Mouse (Mus musculus): Measurements from ENCODE around the gene Mbd6.
"Not testable (repeated sequence)": the region's sequence is repeated elsewhere in the genome, so short reads cannot be mapped to it uniquely, and the experiment has no call there.

Mbd6 gene

GRCm38 (mm10) chr10:127313516-127313915 lies 24.7 kb upstream of the Mbd6 start:
- DNase-seq (ENCODE audit: low read depth, low spot score) = not testable (repeated sequence)

DNA sequence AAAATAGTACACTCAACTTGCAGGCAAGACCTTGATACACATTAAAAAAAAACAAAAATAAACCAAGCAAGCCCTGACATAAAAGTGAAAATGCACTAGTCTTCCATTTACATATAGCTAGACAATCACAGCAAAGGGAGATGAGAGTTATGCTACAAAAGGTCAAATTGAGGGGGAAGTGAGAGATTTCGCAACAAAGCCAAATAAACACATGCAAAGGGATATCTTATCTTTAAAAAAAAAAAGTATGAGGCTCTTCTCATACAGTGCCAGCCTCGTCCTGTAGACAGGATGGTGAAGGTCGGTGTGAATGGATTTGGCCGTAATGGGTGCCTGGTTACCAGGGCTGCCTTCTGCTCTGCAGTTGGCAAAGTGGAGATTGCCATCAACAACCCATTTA lies 24.0 kb upstream of the Mbd6 start:
- no peak for DNase-seq (ENCODE audit: low read depth, low spot score)

DNA sequence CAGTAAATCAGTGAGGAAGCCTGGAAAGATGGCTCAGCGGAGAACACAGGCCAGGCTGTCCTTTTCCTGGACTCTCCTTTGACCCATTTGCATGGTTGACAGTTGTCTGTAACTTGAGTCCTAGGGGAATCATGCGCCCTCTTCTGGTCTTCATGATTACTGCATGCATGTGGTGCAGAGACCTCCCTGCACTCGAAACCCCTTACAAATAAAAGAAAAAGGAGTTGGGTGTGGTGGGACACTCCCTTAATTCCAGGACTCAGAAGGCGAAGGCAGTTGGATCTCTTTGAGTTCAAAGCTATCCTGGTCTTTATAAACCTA lies 23.5 kb upstream of the Mbd6 start:
- DNase-seq (ENCODE audit: low read depth, low spot score) = peak; percentile 84

- peak; percentile 86 for DNase-seq (ENCODE audit: low read depth, low spot score)
Measured at GRCm38 (mm10) chr10:127311476-127312355, 22.9 kb upstream of the Mbd6 start, which contains the start of gene Mars. Mars (minus strand) TSS chr10:127311786.

DNA sequence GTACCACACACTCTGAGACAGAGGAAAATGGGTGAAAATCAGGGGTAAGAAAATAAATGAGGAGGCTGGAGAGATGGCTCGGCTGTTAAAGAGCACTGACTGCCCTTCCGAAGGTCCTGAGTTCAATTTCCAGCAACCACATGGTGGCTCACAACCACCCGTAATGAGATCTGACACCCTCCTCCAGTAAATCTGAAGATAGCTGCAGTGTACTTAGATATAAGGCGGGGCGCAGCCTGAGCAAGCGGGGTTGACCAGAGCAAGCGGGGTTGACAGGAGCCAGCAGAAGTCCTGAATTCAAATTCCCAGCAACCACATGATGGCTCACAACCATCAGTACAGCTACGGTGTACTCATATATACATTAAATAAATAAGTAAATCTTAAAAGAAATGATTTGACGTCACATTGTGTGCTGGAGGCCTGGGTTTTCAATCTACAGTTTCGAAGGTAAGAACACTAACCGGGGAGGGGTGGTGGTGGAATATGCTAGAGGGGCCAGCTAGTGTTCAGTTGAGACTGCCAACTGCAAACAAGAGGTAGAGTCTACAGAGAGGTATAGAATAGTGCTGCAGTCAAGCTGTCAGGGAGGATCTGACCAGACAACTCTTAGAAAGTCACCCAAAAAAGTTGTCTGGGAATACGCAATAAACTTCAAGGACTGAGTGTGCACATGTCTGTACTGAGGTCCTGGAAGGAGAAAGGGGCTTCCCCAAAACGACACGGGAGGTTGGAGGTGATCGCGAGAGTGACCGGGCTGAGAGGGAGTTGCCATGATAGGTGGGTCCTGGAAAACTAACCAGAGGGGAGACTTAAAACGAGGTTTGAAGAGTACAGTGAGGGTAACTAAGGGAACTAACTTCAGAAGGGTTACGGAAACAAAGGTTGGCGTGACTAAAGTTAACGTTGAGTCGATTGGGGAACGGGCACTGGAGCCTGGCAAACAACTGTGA lies 22.0 kb upstream of the Mbd6 start:
- DNase-seq (ENCODE audit: low read depth, low spot score) = no peak

DNA sequence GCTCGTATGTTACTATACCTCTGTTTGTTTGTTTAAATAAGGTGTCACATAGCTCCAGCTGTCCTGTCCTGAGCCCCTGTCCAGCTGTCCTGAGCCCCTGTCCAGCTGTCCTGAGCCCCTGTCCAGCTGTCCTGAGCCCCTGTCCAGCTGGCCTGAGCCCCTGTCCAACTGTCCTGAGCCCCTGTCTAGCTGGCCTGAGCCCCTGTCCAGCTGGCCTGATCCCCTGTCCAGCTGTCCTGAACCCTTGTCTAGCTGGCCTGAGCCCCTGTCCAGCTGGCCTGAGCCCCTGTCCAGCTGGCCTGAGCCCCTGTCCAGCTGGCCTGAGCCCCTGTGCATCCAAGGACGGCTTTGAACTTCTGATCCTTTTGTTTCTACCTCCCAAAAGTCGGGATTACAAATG lies 20.3 kb upstream of the Mbd6 start:
- DNase-seq (ENCODE audit: low read depth, low spot score) = not testable (repeated sequence)

DNA sequence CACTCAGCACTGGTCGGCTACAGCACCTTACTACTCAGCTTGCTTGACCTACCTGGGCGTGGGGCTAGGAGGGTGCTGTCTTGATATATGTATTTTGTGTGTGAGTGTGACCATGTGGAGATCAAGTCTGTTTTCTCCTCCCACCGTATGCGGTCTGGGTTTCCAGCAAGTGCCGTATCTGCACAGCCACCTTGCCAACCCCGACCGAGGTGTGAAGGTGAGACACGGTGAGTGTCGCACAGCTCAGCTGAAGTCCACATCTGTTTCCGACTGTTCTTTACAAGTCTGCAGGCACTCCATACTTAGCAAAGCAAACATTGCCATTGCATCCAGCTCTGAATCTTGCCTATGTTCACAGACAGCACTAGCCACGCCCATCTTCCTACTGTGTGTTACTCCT lies 14.3 kb upstream of the Mbd6 start:
- DNase-seq (ENCODE audit: low read depth, low spot score) = no peak

- DNase-seq (ENCODE audit: low read depth, low spot score) = no peak
Measured at GRCm38 (mm10) chr10:127300361-127300760, 11.5 kb upstream of the Mbd6 start.

DNA sequence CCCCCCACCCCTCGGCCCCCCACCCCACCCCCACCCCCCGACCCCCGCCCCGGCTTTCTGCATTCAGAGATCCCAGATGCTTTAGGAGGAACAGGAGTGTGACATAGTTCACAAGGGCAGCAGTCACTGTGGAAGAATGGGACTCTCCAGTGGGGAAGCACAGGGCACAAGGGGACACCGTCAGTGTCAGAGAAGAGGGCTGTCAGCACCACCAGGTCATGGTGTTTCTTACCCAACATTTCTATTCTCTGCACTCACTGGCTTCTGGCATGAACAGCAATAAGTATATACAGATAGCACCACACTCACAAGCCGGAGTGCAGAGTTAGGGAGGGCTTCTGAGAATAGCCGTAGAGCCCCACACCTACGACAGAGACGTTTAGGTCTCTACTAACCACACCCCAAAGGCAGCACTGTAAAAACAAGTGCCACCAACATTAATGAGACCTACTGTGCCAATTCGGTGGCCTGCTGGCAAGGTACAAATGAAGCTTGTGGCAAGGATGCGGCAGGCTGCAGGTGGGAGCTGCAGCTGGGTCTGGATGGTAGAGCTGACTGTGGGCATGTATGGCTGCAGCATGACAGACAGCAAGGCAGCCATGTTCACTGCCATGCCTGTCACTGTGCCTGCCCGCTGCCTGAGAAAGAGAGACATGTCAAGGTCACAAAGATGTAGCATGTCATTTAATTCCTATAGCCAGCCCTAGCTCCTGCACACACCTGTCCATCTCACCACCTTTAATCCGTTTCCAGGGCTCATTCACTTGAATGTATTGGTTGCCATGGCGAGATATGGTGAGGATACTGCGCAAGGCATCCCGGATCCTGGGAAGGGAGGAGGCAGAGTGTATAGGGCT lies 8.4 kb upstream of the Mbd6 start:
- DNase-seq (ENCODE audit: low read depth, low spot score) = no peak

- DNase-seq (ENCODE audit: low read depth, low spot score) = no peak
Measured at GRCm38 (mm10) chr10:127295986-127296794, 7.4 kb upstream of the Mbd6 start.

DNA sequence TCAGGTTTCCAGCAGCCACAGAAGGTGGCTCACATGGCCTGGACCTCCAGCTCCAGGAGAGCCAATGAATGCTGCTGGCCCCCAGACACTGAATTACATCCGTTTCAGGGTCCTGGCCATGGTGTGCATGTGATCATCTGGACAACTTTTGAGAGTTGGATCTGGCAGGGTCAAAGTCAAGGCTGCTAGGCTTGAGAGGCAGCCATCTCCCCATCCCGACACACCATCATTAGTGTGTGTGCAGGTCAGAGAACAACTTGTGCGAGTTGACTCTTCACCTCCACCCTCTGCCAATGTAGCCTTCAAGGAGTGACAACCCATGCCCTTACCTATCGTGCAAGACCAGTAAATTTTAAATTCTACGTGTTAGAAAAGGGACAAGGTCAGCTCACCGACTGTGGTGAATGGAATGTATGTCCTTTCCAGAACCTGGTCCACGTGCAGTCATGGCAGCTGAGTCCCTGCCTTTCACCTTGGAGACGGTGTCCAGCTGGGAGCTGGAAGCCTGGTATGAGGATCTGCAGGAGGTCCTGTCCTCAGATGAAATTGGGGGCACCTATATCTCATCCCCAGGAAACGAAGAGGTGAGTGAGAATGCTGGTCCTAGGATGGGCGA lies 6.2 kb upstream of the Mbd6 start:
- DNase-seq (ENCODE audit: low read depth, low spot score) = no peak

GRCm38 (mm10) chr10:127293590-127294113 lies 4.8 kb upstream of the Mbd6 start:
- DNase-seq (ENCODE audit: low read depth, low spot score) = no peak

- no peak for DNase-seq (ENCODE audit: low read depth, low spot score)
Measured at GRCm38 (mm10) chr10:127292987-127293538, 4.2 kb upstream of the Mbd6 start.

DNA sequence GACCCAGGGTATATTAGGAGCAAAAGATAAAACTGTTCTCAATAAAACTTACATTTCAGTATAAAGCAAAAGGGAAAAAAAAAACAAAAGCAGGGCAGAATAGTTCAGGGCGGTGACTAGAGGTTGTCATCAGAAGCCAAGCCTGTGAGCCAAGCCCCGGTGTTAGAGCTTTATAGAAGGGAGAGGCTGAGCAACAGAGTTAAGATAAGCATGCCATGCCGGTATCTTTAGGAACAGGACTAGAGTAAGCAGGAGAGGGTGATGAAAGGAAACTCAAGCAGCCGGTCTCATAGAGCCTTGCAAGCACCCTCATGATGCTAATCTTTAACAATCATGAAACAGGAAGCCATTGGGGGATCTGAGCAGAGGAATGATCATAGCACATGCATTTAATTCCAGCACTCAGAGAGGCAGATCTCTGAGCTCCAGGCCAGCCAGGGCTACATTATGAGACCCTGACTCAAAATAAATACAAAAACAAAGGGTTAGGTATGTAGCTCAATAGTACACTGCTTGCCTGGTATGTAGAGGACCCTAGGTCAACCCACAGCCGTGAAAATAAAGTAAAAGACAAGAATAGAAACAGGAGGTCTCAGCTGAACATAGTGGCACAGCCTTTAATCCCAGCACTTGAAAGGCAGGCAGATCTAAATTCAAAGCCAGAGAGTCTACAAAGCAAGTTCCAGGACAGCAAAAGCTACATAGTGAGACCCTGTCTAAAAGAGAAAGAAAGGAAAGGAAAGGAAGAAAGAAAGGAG lies 3.2 kb upstream of the Mbd6 start:
- DNase-seq (ENCODE audit: low read depth, low spot score) = no peak

- DNase-seq (ENCODE audit: low read depth, low spot score) = no peak
Measured at GRCm38 (mm10) chr10:127290930-127291880, 2.4 kb upstream of the Mbd6 start.

GRCm38 (mm10) chr10:127290307-127290929 lies 1.6 kb upstream of the Mbd6 start:
- DNase-seq (ENCODE audit: low read depth, low spot score) = peak; percentile 98

- DNase-seq (ENCODE audit: low read depth, low spot score) = no peak
Measured at GRCm38 (mm10) chr10:127289573-127290191, 864 bp upstream of the Mbd6 start.
